In the genomic region with DNA sequence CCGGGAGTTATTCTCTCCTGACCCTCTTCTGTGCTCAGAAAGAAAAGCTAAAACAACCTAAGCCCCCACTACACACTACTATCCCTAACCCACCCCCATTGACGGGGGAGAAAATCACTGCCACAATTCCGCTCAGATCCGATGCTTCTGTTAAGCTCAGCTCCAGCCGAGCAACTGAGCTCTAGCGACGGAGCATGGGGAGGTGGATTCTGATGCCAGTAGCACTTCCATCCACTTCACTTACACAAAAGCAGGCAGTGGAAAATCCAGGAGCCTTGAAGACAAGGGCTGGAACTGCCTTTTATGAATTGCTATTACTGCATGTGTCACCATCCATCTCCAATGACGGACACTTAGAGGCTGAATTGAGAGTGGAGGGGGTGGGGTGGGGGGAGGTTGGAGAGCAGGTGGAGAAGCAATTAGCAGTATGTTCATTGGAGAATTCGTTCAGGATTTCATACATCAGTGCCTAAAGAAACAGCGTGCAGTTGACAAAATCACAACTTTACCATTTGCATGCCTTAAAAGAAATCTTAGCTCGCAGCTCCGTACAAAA, we compare ENCODE assay signal across 11 mouse cellular contexts. TPM values are rescaled to one million over a fixed set of nuclear protein-coding genes. Genes with fewer than 3 reads are reported as not detected.
DNase-seq lines count a peak whose midpoint lies in the region; ATAC-seq and TF ChIP-seq lines count a peak whose summit lies in the region.
"Had no signal": no experiment of that assay in that cellular context is flagged by ENCODE, and none has a peak within 500 bp of the region (broad histone marks: within the 10 kb centered on the region; RNA-seq: fewer than 3 reads in every experiment).

No protein-coding gene starts in this region.

- intact Hi-C loops in gastrocnemius, postnatal 14 days (cut with DNase I; ENCODE audit: low total_unique reads) = no loop called here

- no peaks in the 10 kb centered on the region for H3K27me3 ChIP-seq in forebrain, embryonic 10.5 days (ENCODE audit: poor library complexity, severe bottlenecking)
- no peaks in the 10 kb centered on the region for H3K27me3 ChIP-seq in neural tube, embryonic 14.5 days (ENCODE audit: control insufficient read depth, insufficient read depth, low read length)
- H3K27me3 ChIP-seq in heart, embryonic 12.5 days (replicated peaks) = no peaks in the 10 kb centered on the region

- peaks cover 10% of the 10 kb centered on the region for H3K4me1 ChIP-seq in forebrain, embryonic 10.5 days
- no peaks in the 10 kb centered on the region for H3K4me1 ChIP-seq in neural tube, embryonic 14.5 days (ENCODE audit: control insufficient read depth, insufficient read depth, low read length)
- H3K4me1 ChIP-seq in heart, embryonic 12.5 days (replicated peaks) = no peaks in the 10 kb centered on the region

- DNase-seq in cerebellum, adult 11-12 months = peak; percentile 18
- no peak for DNase-seq in cerebellum, adult 11 months
- no peak for DNase-seq in forebrain, embryonic 10.5 days (ENCODE audit: extremely low spot score, low spot score)
- no peak for DNase-seq in layer of hippocampus, adult 2 months (ENCODE audit: low spot score in 2 of 2)
- no peak for DNase-seq in gastrocnemius, postnatal 14 days
- no peak for DNase-seq in urinary bladder, adult 2 months (ENCODE audit: low spot score)
- DNase-seq: kidney, adult 9 months; thymus, adult 2 months had no signal

- H3K36me3 ChIP-seq in forebrain, embryonic 10.5 days (replicated peaks) = no peaks in the 10 kb centered on the region
- H3K36me3 ChIP-seq in neural tube, embryonic 14.5 days (ENCODE audit: control insufficient read depth, insufficient read depth, low read length) = no peaks in the 10 kb centered on the region
- no peaks in the 10 kb centered on the region for H3K36me3 ChIP-seq in heart, embryonic 12.5 days

- WGBS in forebrain, embryonic 10.5 days = 47% methylated on average over 12 of the region's 12 CpGs
- WGBS in neural tube, embryonic 14.5 days = 28% methylated on average over 12 of the region's 12 CpGs
- 64% methylated on average over 12 of the region's 12 CpGs for WGBS in heart, embryonic 12.5 days

- H3K4me3 ChIP-seq in forebrain, embryonic 10.5 days = peak overlapping the region; percentile 23; the same call in 1 of the 2 replicates
- H3K4me3 ChIP-seq in layer of hippocampus, adult 2 months = peak overlapping the region; percentile 49
- peak overlapping the region; percentile 19; the same call in 1 of the 2 replicates for H3K4me3 ChIP-seq in neural tube, embryonic 14.5 days (ENCODE audit: low read depth, low read length)
- H3K4me3 ChIP-seq in heart, embryonic 12.5 days = no peak overlapping the region

- H3K9ac ChIP-seq in neural tube, embryonic 14.5 days (replicated peaks; ENCODE audit: low read depth, low read length) = no peak overlapping the region
- no peak overlapping the region for H3K9ac ChIP-seq in heart, embryonic 12.5 days
- H3K9ac ChIP-seq: liver, embryonic 14.5 days had no signal

- no peak for TF ChIP-seq CTCF in layer of hippocampus, adult 2 months (conservative IDR thresholded peaks at IDR 0.05)

- ATAC-seq in neural tube, embryonic 14.5 days (ENCODE audit: low read depth) = peak; percentile 63; the same call in 1 of the 2 replicates
- no peak for ATAC-seq in heart, embryonic 12.5 days (ENCODE audit: insufficient number of reproducible peaks, low FRiP score)

- H3K4me2 ChIP-seq in neural tube, embryonic 14.5 days (ENCODE audit: low read depth, low read length) = peak overlapping the region; percentile 17
- H3K4me2 ChIP-seq in heart, embryonic 12.5 days = no peak overlapping the region

- no peaks in the 10 kb centered on the region for H3K9me3 ChIP-seq in forebrain, embryonic 10.5 days
- H3K9me3 ChIP-seq in neural tube, embryonic 14.5 days (ENCODE audit: control insufficient read depth, low read length) = no peaks in the 10 kb centered on the region
- H3K9me3 ChIP-seq in heart, embryonic 12.5 days (replicated peaks) = no peaks in the 10 kb centered on the region

- H3K27ac ChIP-seq in forebrain, embryonic 10.5 days = 0 out of 2 replicates have a peak overlapping the region, but pooled peaks have one; percentile 25
- H3K27ac ChIP-seq in layer of hippocampus, adult 2 months = peak overlapping the region; percentile 61; the same call in 1 of the 2 replicates
- no peak overlapping the region for H3K27ac ChIP-seq in neural tube, embryonic 14.5 days (ENCODE audit: low read depth, low read length)
- no peak overlapping the region for H3K27ac ChIP-seq in heart, embryonic 12.5 days (ENCODE audit: poor library complexity, severe bottlenecking)
- H3K27ac ChIP-seq: liver, embryonic 14.5 days had no signal

RNA-seq across cellular contexts. Expression of a gene that starts 14.5 kb away (rescaled TPM):
- 7.1 and 7.2 TPM in 2 replicates for polyA plus RNA-seq in forebrain, embryonic 10.5 days (2016; fragmentation: Nextera tagmentation; extraction: Ambion mirVana)
- 10 to 100 TPM; 16.3 TPM for total RNA-seq in layer of hippocampus, adult 2 months (2021)
- polyA plus RNA-seq in neural tube, embryonic 14.5 days (2014; fragmentation: Nextera tagmentation; extraction: Ambion mirVana) = 6.6 and 9.8 TPM in 2 replicates
- 6.3 and 6.4 TPM in 2 replicates for polyA plus RNA-seq in heart, embryonic 12.5 days (2016; fragmentation: Nextera tagmentation; extraction: Ambion mirVana)
- total RNA-seq in gastrocnemius, postnatal 14 days (2021) = 10 to 100 TPM; 11.4 to 13.5 TPM
- 9.5 and 10.0 TPM in 2 replicates for polyA plus RNA-seq in urinary bladder, adult 2 months (2012; rRNA removed)

Comparison
In these comparisons a context has a peak if more than half of its experiments do, and no peak if none do; other contexts are left out.
1. H3K27ac ChIP-seq: peak in forebrain, embryonic 10.5 days (single experiment) and layer of hippocampus, adult 2 months (single experiment); none in neural tube, embryonic 14.5 days (single experiment) and heart, embryonic 12.5 days (single experiment).